Mouse (Mus musculus) activated CD4-positive, CD25-positive, alpha-beta regulatory T cell, adult 4 months (primary cell): ENCODE measurements at regions not wholly inside any gene's neighbourhood (a gene's known extent, or its start where the extent isn't known, plus 50 kb on each side); places are given as distances from the start of the nearest gene placed in this dataset.

Experiments used
- ATAC-seq: one replicate; pipeline ENCODE4 v1.8.0; 2017

GRCm38 (mm10) chr8:90192856-90193255 lies 155.3 kb downstream of the Tox3 start:
- no peak for ATAC-seq

GRCm38 (mm10) chr8:90182807-90183206 lies 165.3 kb downstream of the Tox3 start:
- ATAC-seq, result no peak

GRCm38 (mm10) chr8:90176771-90177170 lies 171.4 kb downstream of the Tox3 start:
- no peak for ATAC-seq

- no peak for ATAC-seq
Measured at GRCm38 (mm10) chr8:90176335-90176734, 171.8 kb downstream of the Tox3 start.

- ATAC-seq, result no peak
Measured at GRCm38 (mm10) chr8:90166639-90167038, 181.5 kb downstream of the Tox3 start.

- no peak for ATAC-seq
Measured at GRCm38 (mm10) chr8:90151477-90151876, 196.7 kb downstream of the Tox3 start.

GRCm38 (mm10) chr8:90149903-90150302 lies 198.2 kb downstream of the Tox3 start:
- ATAC-seq, result no peak

- ATAC-seq, result no peak
Measured at GRCm38 (mm10) chr8:90134626-90135025, 213.5 kb downstream of the Tox3 start.

- ATAC-seq, result no peak
Measured at GRCm38 (mm10) chr8:90130704-90131267, 217.4 kb downstream of the Tox3 start.

- ATAC-seq, result no peak
Measured at GRCm38 (mm10) chr8:90125426-90125825, 222.7 kb downstream of the Tox3 start.

- ATAC-seq, result no peak
Measured at GRCm38 (mm10) chr8:90123101-90123500, 225.0 kb downstream of the Tox3 start.

- ATAC-seq, result no peak
Measured at GRCm38 (mm10) chr8:90121935-90122334, 226.2 kb downstream of the Tox3 start.

- no peak for ATAC-seq
Measured at GRCm38 (mm10) chr8:90121017-90121416, 227.1 kb downstream of the Tox3 start.

- ATAC-seq, result no peak
Measured at GRCm38 (mm10) chr8:90115436-90115835, 232.7 kb downstream of the Tox3 start.

GRCm38 (mm10) chr8:90100509-90100908 lies 247.6 kb downstream of the Tox3 start:
- ATAC-seq, result no peak

- ATAC-seq, result no peak
Measured at GRCm38 (mm10) chr8:90082630-90083029, 265.5 kb downstream of the Tox3 start.

- ATAC-seq, result no peak
Measured at GRCm38 (mm10) chr8:90076381-90076780, 271.8 kb downstream of the Tox3 start.

GRCm38 (mm10) chr8:90075796-90076195 lies 272.3 kb downstream of the Tox3 start:
- ATAC-seq, result no peak

GRCm38 (mm10) chr8:90070006-90070405 lies 278.1 kb downstream of the Tox3 start:
- no peak for ATAC-seq

- no peak for ATAC-seq
Measured at GRCm38 (mm10) chr8:90069411-90069993, 278.6 kb downstream of the Tox3 start.

GRCm38 (mm10) chr8:90068441-90068840 lies 279.7 kb downstream of the Tox3 start:
- no peak for ATAC-seq

GRCm38 (mm10) chr8:90064381-90064780 lies 283.8 kb downstream of the Tox3 start:
- no peak for ATAC-seq

GRCm38 (mm10) chr8:90063291-90063690 lies 284.9 kb downstream of the Tox3 start:
- no peak for ATAC-seq

- ATAC-seq, result no peak
Measured at GRCm38 (mm10) chr8:90058631-90059166, 289.4 kb downstream of the Tox3 start.

GRCm38 (mm10) chr8:90056331-90056730 lies 291.8 kb downstream of the Tox3 start:
- no peak for ATAC-seq
